Mouse (Mus musculus) hindbrain, embryonic 14.5 days (tissue): ENCODE measurements at regions not wholly inside any gene's neighbourhood (a gene's known extent, or its start where the extent isn't known, plus 50 kb on each side); places are given as distances from the start of the nearest gene placed in this dataset.

Experiments used
- ATAC-seq: fragments of 200-750 bp; cut with Nextera tagmentation; 2 replicates; pipeline ENCODE4 v1.8.0; 2017; ENCODE audit warnings: moderate number of reproducible peaks, mild to moderate bottlenecking, moderate TSS enrichment, moderate library complexity; ENCODE audit not compliant: low FRiP score
- DNase-seq: peaks from one replicate; pipeline ENCODE4 v3.0.0-alpha.2; 2015; ENCODE audit warnings: low spot score
- H3K27ac ChIP-seq: fragments of 300-500 bp; sonication (generic); 2 replicates; pipeline ENCODE4 v1.5.1; 2014; ENCODE audit warnings: mild to moderate bottlenecking, moderate library complexity
- H3K27me3 ChIP-seq: fragments of 300-500 bp; sonication (generic); 2 replicates; pipeline ENCODE4 v1.6.1; 2014; ENCODE audit warnings: mild to moderate bottlenecking, low read length, mixed read lengths; ENCODE audit not compliant: control insufficient read depth, insufficient read depth
- H3K36me3 ChIP-seq: fragments of 300-500 bp; sonication (generic); replicated peaks from 2 replicates; pipeline ENCODE4 v1.6.1; 2014; ENCODE audit not compliant: control insufficient read depth, insufficient read depth
- H3K4me1 ChIP-seq: fragments of 300-500 bp; sonication (generic); replicated peaks from 2 replicates; pipeline ENCODE4 v1.6.1; 2014; ENCODE audit warnings: antibody characterized with exemption, low read length, mixed read lengths; ENCODE audit not compliant: control insufficient read depth, insufficient read depth
- H3K4me2 ChIP-seq: fragments of 300-500 bp; sonication (generic); replicated peaks from 2 replicates; pipeline ENCODE4 v1.6.1; 2014; ENCODE audit warnings: mild to moderate bottlenecking, moderate library complexity
- H3K4me3 ChIP-seq: fragments of 300-500 bp; sonication (generic); replicated peaks from 2 replicates; pipeline ENCODE4 v1.5.1; 2014; ENCODE audit warnings: mild to moderate bottlenecking, low read length
- H3K9ac ChIP-seq: fragments of 300-500 bp; sonication (generic); 2 replicates; pipeline ENCODE4 v1.6.1; 2014
- H3K9me3 ChIP-seq: fragments of 300-500 bp; sonication (generic); 2 replicates; pipeline ENCODE4 v1.6.1; 2016; ENCODE audit warnings: low read length; ENCODE audit not compliant: control insufficient read depth
- WGBS: fragments of 180-500 bp; shearing (Covaris S2); extraction: QIAGEN DNeasy Blood & Tissue Kit; methylation state at CpG from one replicate; pipeline ENCODE4 v1.1.7; 2014; 5-methylcytosine and 5-hydroxymethylcytosine counted together

DNA sequence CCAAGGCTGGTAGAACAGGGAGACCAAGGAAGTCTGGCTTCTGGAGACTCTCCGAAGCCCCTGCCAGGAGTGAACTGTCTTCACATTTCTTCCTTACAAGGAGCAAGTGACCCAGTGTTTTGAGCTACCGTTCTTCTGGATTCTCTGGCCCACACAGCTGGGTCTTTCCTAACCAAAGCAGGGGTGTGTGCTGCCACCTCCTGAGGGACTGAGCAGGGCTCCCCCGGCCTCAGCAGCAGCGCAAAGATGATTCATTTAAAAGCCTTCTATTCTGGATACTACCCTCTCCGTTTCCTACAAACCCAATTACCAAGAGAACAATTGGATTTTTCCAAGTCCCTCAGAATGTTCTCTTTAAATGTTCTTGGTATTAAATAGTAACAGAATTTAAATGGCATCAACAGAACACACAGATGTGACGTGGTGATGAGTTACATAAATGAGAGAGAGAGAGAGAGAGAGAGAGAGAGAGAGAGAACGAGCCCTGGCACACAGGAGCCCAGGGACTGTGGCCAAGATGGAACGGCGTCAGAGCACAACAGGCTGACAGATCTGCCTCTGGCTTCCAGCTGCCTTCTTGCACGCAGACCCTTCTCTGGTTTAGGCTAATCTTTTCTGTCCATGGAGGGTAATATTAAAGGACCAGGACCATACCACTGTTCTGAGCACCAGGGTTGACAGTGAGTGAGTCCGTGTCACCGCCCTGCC is 191.6 kb downstream of the Agtpbp1 start:
- ATAC-seq (no peak; the same call in 1 of the 2 replicates), DNase-seq (no peak)
- WGBS, result 64% methylated on average over 12 of the region's 12 CpGs
- no peak overlapping the region for H3K9ac ChIP-seq
- H3K27me3 ChIP-seq, result no peaks in the 10 kb centered on the region
- no peak overlapping the region for H3K27ac ChIP-seq
- H3K4me2 ChIP-seq, result no peak overlapping the region
- H3K9me3 ChIP-seq, result no peaks in the 10 kb centered on the region
- no peaks in the 10 kb centered on the region for H3K4me1 ChIP-seq
- H3K36me3 ChIP-seq, result no peaks in the 10 kb centered on the region
- no peak overlapping the region for H3K4me3 ChIP-seq

DNA sequence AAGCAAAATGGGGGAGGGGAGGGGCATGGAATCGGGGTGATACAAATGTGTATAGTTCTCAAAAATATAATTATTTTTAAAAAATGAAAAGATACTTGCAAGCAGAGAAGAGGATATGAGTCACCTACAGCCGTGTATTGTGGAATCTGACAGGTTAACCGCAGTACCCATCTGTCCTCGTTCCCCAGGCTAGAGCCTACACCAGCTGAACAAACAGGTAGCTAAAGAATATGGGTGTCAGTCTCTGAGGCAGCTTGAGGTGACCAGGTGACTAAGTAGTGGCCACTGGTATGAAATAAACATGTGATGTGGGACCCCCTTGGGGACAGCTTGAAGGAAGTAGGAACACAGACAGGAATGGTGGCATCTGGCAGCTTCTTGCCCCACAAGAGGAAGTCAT is 192.2 kb downstream of the Agtpbp1 start:
- 85% methylated on average over 4 of the region's 4 CpGs for WGBS
- H3K9me3 ChIP-seq, result no peaks in the 10 kb centered on the region

DNA sequence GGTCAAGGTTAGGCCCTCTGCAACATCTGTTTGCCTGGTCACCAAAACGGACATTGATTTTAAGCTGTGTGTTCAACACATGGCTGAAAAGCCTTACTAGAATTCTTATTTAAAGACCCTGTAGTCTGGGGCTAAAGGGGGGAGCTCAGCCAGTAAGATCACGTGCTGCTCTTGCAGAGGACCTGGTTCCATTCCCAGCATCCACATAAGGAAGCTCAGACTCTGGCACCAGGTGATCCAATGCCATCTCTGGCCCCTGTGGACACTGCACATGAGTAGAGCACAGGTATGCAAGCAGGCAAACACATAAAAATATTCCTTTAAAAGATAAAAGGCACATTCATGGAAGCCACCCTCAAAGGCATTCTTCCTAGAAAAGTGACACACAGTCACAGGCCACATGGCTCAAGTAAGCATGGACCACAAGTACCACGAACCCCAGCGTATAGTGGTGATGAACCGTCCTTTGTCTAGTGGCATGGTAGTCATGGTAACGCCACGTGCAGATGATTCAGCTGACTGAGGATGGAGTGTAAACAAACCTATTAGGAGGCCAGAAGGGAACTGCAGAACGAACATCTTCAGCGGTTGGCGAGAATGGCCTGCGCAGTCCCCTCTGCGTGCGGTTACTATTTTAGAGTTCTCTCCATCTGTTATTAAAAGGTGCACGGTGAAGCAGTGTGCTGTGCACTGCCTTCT is 197.3 kb downstream of the Agtpbp1 start:
- H3K4me1 ChIP-seq, result peaks cover 11% of the 10 kb centered on the region
- DNase-seq, result peak; percentile 63
- H3K9ac ChIP-seq, result no peak overlapping the region
- peak; percentile 78 for ATAC-seq
- H3K27me3 ChIP-seq, result no peaks in the 10 kb centered on the region
- H3K9me3 ChIP-seq, result no peaks in the 10 kb centered on the region
- peak overlapping the region; percentile 65 for H3K27ac ChIP-seq
- no peak overlapping the region for H3K4me2 ChIP-seq
- WGBS, result 47% methylated on average over 14 of the region's 14 CpGs
- H3K36me3 ChIP-seq, result no peaks in the 10 kb centered on the region
- no peak overlapping the region for H3K4me3 ChIP-seq

More for the DNA sequence above, 192.2 kb downstream of the Agtpbp1 start:
- Histone ChIP-seq H3K4me1 (peaks cover 5% of the 10 kb centered on the region; the same call in 1 of the 2 replicates), H3K27ac (no peak overlapping the region), H3K4me3 (no peak overlapping the region), H3K36me3 (no peaks in the 10 kb centered on the region), H3K4me2 (no peak overlapping the region), H3K9ac (no peak overlapping the region), H3K27me3 (no peaks in the 10 kb centered on the region)
- DNase-seq (no peak), ATAC-seq (no peak)

DNA sequence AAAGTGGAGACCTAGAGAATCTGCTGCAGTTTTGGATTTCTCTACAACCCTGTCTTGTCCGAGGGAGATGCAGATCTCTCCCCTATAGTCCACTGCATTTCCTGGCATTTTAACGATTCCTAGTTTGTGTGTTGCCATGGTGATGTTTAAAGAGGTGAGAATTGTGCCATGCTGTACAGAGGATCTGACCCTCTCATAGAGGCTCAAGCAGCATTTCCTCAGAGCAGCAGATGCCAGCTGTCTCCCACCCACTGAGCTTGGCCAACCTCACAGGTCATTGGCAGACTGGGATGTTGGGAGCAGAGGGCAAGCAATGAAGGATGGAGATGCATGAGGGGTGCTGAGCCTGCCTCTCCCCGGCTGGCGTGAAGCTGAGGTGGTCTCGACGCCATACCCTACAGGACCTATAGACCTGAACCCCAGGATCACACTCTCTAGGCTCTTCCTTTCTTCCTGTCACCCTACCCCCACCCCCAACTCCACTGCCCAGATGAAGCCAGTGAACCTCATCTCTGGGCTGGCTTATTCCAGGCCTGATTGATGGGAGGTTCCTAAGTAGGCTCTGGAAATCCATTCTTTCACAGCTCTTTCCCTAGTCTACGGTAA is 198.0 kb downstream of the Agtpbp1 start:
- H3K4me3 ChIP-seq, result no peak overlapping the region
- H3K27ac ChIP-seq, result no peak overlapping the region
- H3K9ac ChIP-seq, result no peak overlapping the region
- no peaks in the 10 kb centered on the region for H3K9me3 ChIP-seq
- ATAC-seq (peak; percentile 46; the same call in 1 of the 2 replicates), DNase-seq (no peak)
- H3K27me3 ChIP-seq, result no peaks in the 10 kb centered on the region
- 68% methylated on average over 7 of the region's 7 CpGs for WGBS
- peaks cover 11% of the 10 kb centered on the region for H3K4me1 ChIP-seq
- H3K36me3 ChIP-seq, result no peaks in the 10 kb centered on the region
- H3K4me2 ChIP-seq, result no peak overlapping the region

DNA sequence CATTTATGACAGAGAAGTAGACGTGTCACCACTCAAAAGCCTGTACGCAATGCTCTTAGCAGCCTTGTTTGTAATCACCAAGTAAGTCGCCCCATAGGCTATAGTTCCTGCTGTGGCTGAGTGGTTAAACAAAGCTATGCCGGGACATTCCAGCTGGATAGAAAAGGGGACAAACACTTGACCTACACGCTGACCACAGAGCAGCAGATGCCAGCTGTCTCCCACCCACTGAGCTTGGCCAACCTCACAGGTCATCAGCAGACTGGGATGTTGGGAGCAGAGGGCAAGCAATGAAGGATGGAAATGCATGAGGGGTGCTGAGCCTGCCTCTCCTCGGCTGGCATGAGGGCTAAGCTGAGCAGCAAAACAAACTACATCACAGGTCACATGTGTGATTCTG is 199.2 kb downstream of the Agtpbp1 start:
- Histone ChIP-seq H3K9ac (no peak overlapping the region), H3K9me3 (no peaks in the 10 kb centered on the region), H3K4me2 (no peak overlapping the region), H3K36me3 (no peaks in the 10 kb centered on the region), H3K27ac (no peak overlapping the region), H3K4me1 (peaks cover 11% of the 10 kb centered on the region), H3K4me3 (no peak overlapping the region), H3K27me3 (no peaks in the 10 kb centered on the region)
- 57% methylated on average over 6 of the region's 6 CpGs for WGBS
- no peak for DNase-seq
- ATAC-seq, result no peak

DNA sequence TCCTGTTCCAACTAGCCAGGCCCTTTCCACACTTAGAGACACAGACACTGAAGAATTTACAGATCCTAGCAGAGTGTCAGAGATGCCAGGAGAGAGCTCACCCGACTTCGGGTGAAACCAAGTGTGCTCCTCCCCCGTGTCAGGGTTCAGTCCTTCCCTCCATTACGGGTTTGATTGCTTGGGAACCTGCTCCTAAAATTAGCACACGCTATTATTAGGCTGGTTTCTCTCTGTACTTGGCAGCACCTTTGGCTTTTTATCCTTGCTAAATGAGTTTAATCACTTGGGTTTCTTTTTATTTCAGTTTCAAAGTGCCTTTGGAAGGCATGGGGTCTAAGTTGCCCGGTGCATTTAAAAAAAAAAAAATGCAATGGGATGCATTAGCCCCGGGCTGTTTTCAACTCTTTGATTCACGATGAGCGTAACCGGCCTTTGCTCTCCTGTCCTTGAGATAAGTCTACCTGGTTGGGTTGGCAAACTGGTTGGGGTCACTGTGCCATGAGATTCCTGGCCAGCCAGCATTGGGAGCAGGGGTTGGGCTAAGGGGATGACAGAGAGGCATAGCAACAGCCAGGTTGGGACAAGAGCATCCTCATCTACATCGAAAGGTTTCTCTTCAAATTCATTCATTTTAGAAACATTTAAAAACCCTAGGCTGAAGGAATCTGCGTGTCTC is 214.7 kb downstream of the Agtpbp1 start:
- no peak overlapping the region for H3K4me3 ChIP-seq
- 91% methylated on average over 12 of the region's 12 CpGs for WGBS
- no peak overlapping the region for H3K27ac ChIP-seq
- H3K9me3 ChIP-seq, result no peaks in the 10 kb centered on the region
- no peak overlapping the region for H3K4me2 ChIP-seq
- no peaks in the 10 kb centered on the region for H3K27me3 ChIP-seq
- ATAC-seq (no peak), DNase-seq (no peak)
- no peaks in the 10 kb centered on the region for H3K4me1 ChIP-seq
- no peak overlapping the region for H3K9ac ChIP-seq
- no peaks in the 10 kb centered on the region for H3K36me3 ChIP-seq

DNA sequence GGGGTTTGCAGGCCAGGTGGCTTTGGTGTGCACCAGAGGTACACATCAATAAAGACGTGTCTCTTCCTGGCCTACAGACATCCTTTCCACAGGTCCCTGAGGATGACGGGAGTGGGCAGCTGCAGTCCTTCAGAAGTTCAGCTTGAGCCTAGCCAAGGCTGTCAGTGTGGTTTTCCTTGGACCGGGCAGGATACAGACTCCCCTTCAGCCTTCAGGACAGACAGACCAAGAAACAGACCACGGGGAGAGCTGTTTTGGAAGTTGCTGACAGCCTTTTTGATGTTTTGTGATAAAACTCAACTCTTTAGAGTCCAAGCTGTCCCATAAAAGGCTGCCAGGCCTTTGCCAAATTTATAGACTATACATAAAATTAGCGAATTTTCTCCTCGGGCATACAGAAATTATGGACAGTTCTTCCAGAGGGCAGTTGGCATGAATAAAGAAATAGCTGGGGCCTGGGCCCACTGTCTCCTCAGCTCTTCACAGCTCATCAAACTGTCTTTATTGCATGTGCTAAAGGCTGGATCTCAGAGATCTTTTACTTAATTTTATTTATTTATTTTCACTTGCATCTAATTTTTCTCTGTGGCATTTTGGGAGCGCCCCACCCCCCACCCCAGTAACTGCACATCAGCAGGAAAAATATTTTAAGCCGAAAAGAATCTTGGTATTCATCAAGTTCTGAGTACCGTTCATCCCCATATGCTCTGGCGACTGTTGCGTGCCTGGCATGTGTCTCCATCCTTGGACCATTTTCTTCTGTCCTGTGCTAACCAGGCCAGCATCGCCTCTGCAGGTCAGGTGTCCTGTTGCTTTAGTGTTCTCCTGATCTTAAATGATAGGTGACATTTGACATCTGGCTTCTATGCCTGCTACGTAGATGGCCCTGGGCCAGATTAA is 216.2 kb downstream of the Agtpbp1 start:
- no peak overlapping the region for H3K9ac ChIP-seq
- 84% methylated on average over 13 of the region's 13 CpGs for WGBS
- no peaks in the 10 kb centered on the region for H3K27me3 ChIP-seq
- no peak overlapping the region for H3K27ac ChIP-seq
- no peak overlapping the region for H3K4me2 ChIP-seq
- no peaks in the 10 kb centered on the region for H3K36me3 ChIP-seq
- DNase-seq, result no peak
- no peak overlapping the region for H3K4me3 ChIP-seq
- no peak for ATAC-seq
- no peaks in the 10 kb centered on the region for H3K4me1 ChIP-seq
- no peaks in the 10 kb centered on the region for H3K9me3 ChIP-seq

DNA sequence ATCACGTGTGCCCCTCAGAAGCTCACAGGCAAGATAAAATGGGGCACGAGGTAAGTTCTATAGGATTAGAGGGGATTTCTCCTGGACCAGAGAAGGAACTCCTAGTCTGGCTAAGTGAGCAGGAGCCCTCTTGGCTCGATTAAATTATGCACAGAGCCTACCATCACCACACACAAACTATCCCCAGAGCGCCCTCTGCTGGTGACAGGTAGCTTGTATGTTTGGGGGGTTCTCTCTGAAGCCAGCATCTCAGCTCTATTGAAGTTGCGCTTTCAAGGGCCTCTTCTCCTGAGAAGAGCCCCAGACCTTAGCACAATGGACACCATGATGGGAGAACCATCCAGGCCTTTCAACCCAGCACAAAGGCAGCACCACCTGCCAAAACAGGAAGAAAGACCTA is 219.6 kb downstream of the Agtpbp1 start:
- Histone ChIP-seq H3K9ac (no peak overlapping the region), H3K9me3 (no peaks in the 10 kb centered on the region), H3K4me1 (no peaks in the 10 kb centered on the region), H3K27me3 (no peaks in the 10 kb centered on the region), H3K27ac (no peak overlapping the region), H3K4me2 (no peak overlapping the region), H3K4me3 (no peak overlapping the region), H3K36me3 (no peaks in the 10 kb centered on the region)
- ATAC-seq (peak; percentile 64; the same call in 1 of the 2 replicates), DNase-seq (peak; percentile 89)
- 39% methylated on average over 5 of the region's 5 CpGs for WGBS
